ENCODE assay signal across 9 mouse cellular contexts in the genomic region with DNA sequence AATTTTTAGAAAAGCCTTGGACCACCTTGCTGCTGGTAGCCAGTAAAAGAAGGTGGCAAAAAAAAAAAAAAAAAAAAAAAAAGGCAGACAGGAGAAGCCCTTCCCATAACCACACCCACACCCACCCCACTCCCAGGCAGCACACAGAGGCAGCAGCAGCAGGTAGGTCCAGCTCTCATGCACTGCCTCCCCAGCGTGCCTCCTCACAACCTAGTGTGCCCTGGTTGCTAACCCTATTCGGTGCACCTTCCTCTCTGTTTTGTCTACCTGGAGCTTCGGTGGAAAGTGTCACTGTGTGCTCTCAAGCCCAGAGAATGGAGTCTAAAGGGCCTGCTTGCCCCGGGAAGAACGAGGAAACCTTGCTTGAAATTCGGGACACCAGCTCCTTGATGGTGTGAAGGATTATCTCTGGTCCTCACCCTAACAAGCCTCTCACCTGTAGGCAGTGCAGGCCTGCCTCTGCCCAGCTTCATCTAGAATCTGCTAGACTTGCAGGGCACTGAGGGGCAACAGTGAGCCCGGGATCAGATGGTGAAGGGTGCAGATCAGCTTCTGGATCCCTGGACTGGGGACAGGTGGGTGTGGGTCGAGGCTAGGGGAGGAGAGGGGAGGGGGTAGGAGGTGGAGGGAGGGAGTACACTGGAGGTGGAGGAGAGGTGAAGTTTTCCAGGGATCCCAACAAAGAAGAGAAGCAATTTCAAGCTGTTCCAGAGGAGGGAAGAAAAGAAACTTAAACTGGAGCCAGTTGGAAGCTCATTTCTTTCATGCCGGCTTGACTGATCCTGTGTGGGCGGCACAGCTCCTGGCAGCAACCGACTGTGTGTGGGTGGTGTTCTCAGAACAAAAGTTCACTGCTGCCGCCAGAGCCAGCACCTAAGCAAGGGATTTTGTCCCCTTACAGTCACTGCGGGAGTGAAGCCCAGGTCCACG.
DNase-seq lines count a peak whose midpoint lies in the region; ATAC-seq and TF ChIP-seq lines count a peak whose summit lies in the region.
"Had no signal": no experiment of that assay in that cellular context is flagged by ENCODE, and none has a peak within 500 bp of the region (broad histone marks: within the 10 kb centered on the region; RNA-seq: fewer than 3 reads in every experiment).

No protein-coding gene starts in this region.

- H3K36me3 ChIP-seq in E14TG2a.4 (ENCODE audit: insufficient read depth, low read length): peaks cover 4% of the 10 kb centered on the region; the same call in 1 of the 2 replicates
- no peaks in the 10 kb centered on the region for H3K36me3 ChIP-seq in limb, embryonic 14.5 days (ENCODE audit: control insufficient read depth, insufficient read depth, low read length)
- no peaks in the 10 kb centered on the region for H3K36me3 ChIP-seq in stomach, embryonic 14.5 days (ENCODE audit: control insufficient read depth, insufficient read depth, low read length)
- no peaks in the 10 kb centered on the region for H3K36me3 ChIP-seq in hindbrain, embryonic 13.5 days
- H3K36me3 ChIP-seq: hindbrain, embryonic 15.5 days had no signal

- H3K4me1 ChIP-seq in E14TG2a.4 (replicated peaks; ENCODE audit: low read depth, low read length): peaks cover 97% of the 10 kb centered on the region
- peaks cover 13% of the 10 kb centered on the region; the same call in 1 of the 2 replicates for H3K4me1 ChIP-seq in limb, embryonic 14.5 days (ENCODE audit: control insufficient read depth, insufficient read depth, low read length)
- H3K4me1 ChIP-seq in stomach, embryonic 14.5 days (ENCODE audit: control insufficient read depth, insufficient read depth, low read length): peaks cover 9% of the 10 kb centered on the region; the same call in 1 of the 2 replicates
- H3K4me1 ChIP-seq in hindbrain, embryonic 13.5 days (replicated peaks): no peaks in the 10 kb centered on the region

- intact Hi-C loops in heart, postnatal 14 days (cut with DNase I): loop anchor here (5.0 kb wide), 1 partner anchor 53 kb away; no protein-coding TSS in a partner anchor

- H3K27me3 ChIP-seq in E14TG2a.4 (ENCODE audit: insufficient read depth, low read length): no peaks in the 10 kb centered on the region
- no peaks in the 10 kb centered on the region for H3K27me3 ChIP-seq in limb, embryonic 14.5 days (ENCODE audit: control insufficient read depth, insufficient read depth, low read length)
- H3K27me3 ChIP-seq in stomach, embryonic 14.5 days (ENCODE audit: control insufficient read depth, insufficient read depth, low read length): no peaks in the 10 kb centered on the region
- H3K27me3 ChIP-seq in hindbrain, embryonic 13.5 days: no peaks in the 10 kb centered on the region
- H3K27me3 ChIP-seq: hindbrain, embryonic 15.5 days had no signal

- H3K4me2 ChIP-seq in limb, embryonic 14.5 days (replicated peaks; ENCODE audit: low read depth, low read length, severe bottlenecking): 0 out of 2 replicates have a peak overlapping the region, but pooled peaks have one; percentile 7
- H3K4me2 ChIP-seq in stomach, embryonic 14.5 days (replicated peaks; ENCODE audit: low read depth, low read length): 0 out of 2 replicates have a peak overlapping the region, but pooled peaks have one; percentile 3
- no peak overlapping the region for H3K4me2 ChIP-seq in hindbrain, embryonic 13.5 days
- H3K4me2 ChIP-seq: hindbrain, embryonic 15.5 days had no signal

- 40% methylated on average over 14 of the region's 14 CpGs for WGBS in limb, embryonic 14.5 days
- WGBS in stomach, embryonic 14.5 days: 31% methylated on average over 14 of the region's 14 CpGs
- WGBS in hindbrain, embryonic 13.5 days: 53% methylated on average over 14 of the region's 14 CpGs

- H3K9me3 ChIP-seq in E14TG2a.4 (ENCODE audit: low read length): no peaks in the 10 kb centered on the region
- H3K9me3 ChIP-seq in limb, embryonic 14.5 days (ENCODE audit: control insufficient read depth, low read length): no peaks in the 10 kb centered on the region
- no peaks in the 10 kb centered on the region for H3K9me3 ChIP-seq in stomach, embryonic 14.5 days (ENCODE audit: control insufficient read depth, low read depth, low read length)
- no peaks in the 10 kb centered on the region for H3K9me3 ChIP-seq in hindbrain, embryonic 13.5 days
- H3K9me3 ChIP-seq: hindbrain, embryonic 15.5 days had no signal

- H3K27ac ChIP-seq in limb, embryonic 14.5 days (replicated peaks; ENCODE audit: low read depth, low read length): peak overlapping the region; percentile 55
- peak overlapping the region; percentile 45; the same call in 1 of the 2 replicates for H3K27ac ChIP-seq in stomach, embryonic 14.5 days (ENCODE audit: low read length)
- H3K27ac ChIP-seq in hindbrain, embryonic 13.5 days: no peak overlapping the region
- H3K27ac ChIP-seq: hindbrain, embryonic 15.5 days had no signal

- peak; percentile 19; the same call in 1 of the 2 replicates for ATAC-seq in limb, embryonic 14.5 days (ENCODE audit: low FRiP score, low read depth)
- ATAC-seq in stomach, embryonic 14.5 days (ENCODE audit: insufficient number of reproducible peaks, insufficient read depth, low FRiP score, low read depth): 0 out of 2 replicates have a peak, but pooled peaks have one; percentile 7
- no peak for ATAC-seq in hindbrain, embryonic 13.5 days (ENCODE audit: low FRiP score)

- TF ChIP-seq POLR2A in limb, embryonic 14.5 days (IDR thresholded peaks at IDR 0.05; ENCODE audit: borderline replicate concordance, extremely low read depth, insufficient read depth, insufficient read length): no peak

- H3K4me3 ChIP-seq in E14TG2a.4 (replicated peaks; ENCODE audit: low read length): peak overlapping the region; percentile 74
- no peak overlapping the region for H3K4me3 ChIP-seq in limb, embryonic 14.5 days (replicated peaks; ENCODE audit: low read length)
- H3K4me3 ChIP-seq in stomach, embryonic 14.5 days (ENCODE audit: low read depth, low read length): no peak overlapping the region
- H3K4me3 ChIP-seq in hindbrain, embryonic 13.5 days: no peak overlapping the region
- H3K4me3 ChIP-seq: hindbrain, embryonic 15.5 days had no signal

- no peak for TF ChIP-seq CTCF in E14TG2a.4 (conservative IDR thresholded peaks at IDR 0.05; ENCODE audit: low read length)

- H3K9ac ChIP-seq in limb, embryonic 14.5 days (ENCODE audit: low read depth, low read length, severe bottlenecking): no peak overlapping the region
- H3K9ac ChIP-seq in stomach, embryonic 14.5 days (replicated peaks; ENCODE audit: low read depth, low read length): no peak overlapping the region
- H3K9ac ChIP-seq in hindbrain, embryonic 13.5 days: no peak overlapping the region
- H3K9ac ChIP-seq: hindbrain, embryonic 15.5 days had no signal

- DNase-seq in gastrocnemius, postnatal 25 days: peak; percentile 65
- no peak for DNase-seq in gastrocnemius, postnatal 10 days
- peak; percentile 75 for DNase-seq in cerebellum, adult 9-11 months
- peak; percentile 44 to 53 for DNase-seq in heart, postnatal 14 days
- DNase-seq in limb, embryonic 14.5 days (ENCODE audit: low spot score): no peak

Comparison
In these comparisons a context has a peak if more than half of its experiments do, and no peak if none do; other contexts are left out.
1. DNase-seq: peak in gastrocnemius, postnatal 25 days (single experiment), cerebellum, adult 9-11 months (single experiment) and heart, postnatal 14 days (2 of 2); none in gastrocnemius, postnatal 10 days (single experiment) and limb, embryonic 14.5 days (single experiment).